Mouse (Mus musculus) heart, adult 8-10 months (tissue): ENCODE results near the gene Ppp1r3e. TPM values are rescaled to one million over a fixed set of nuclear protein-coding genes. Genes with fewer than 3 reads are reported as not detected.

Experiments
- total RNA-seq, 4 experiments: library from RNA; stranded (reverse); gene quantifications; 2 replicates each; pipeline ENCODE4 v1.2.4; 2022

The Ppp1r3e gene
- total RNA-seq, 4 experiments from 2014 or later, result 2.9 to 4.2 (median 3.3) TPM

Other genes starting within 250 kb of the Ppp1r3e start
- not detected for gene Gm17606, start 236.6 kb downstream of the Ppp1r3e start, total RNA-seq
- gene Cdh24, start 236.2 kb downstream of the Ppp1r3e start, total RNA-seq, result under 1 TPM; 0.08 to 0.57 (median 0.12) TPM
- 10 to 100 TPM; 12.9 to 15.3 (median 13.3) TPM for gene 1700123O20Rik, start 191.3 kb downstream of the Ppp1r3e start, total RNA-seq
- 10 to 100 TPM; 63.8 to 81.1 (median 74.3) TPM for gene Acin1, start 190.6 kb downstream of the Ppp1r3e start, total RNA-seq
- gene Gm29776, start 178.7 kb downstream of the Ppp1r3e start, total RNA-seq, result not detected
- gene Cebpe, start 165.4 kb downstream of the Ppp1r3e start, total RNA-seq, result not detected
- gene Slc7a8, start 95.6 kb downstream of the Ppp1r3e start, total RNA-seq, result 1 to 10 TPM; 1.5 to 2.3 (median 2.0) TPM
- under 1 TPM in 3 of 4 experiments, not detected in 1; 0.25 to 0.49 (median 0.38) TPM for gene Rnf212b, start 63.4 kb downstream of the Ppp1r3e start, total RNA-seq
- 1 to 10 TPM; 6.4 to 9.8 (median 7.5) TPM for gene Homez, start 6.6 kb downstream of the Ppp1r3e start, total RNA-seq
- gene Bcl2l2, start 5.8 kb upstream of the Ppp1r3e start, total RNA-seq, result 10 to 100 TPM; 44.7 to 52.4 (median 45.5) TPM
- 10 to 100 TPM in 1 of 4 experiments, 1 to 10 TPM in 3; 3.4 to 11.8 (median 7.9) TPM for gene Gm20521, start 5.9 kb upstream of the Ppp1r3e start, total RNA-seq
- gene Pabpn1, start 14.9 kb upstream of the Ppp1r3e start, total RNA-seq, result 10 to 100 TPM; 37.3 to 54.4 (median 50.2) TPM
- 1 to 10 TPM; 1.7 to 3.6 (median 2.6) TPM for gene Slc22a17, start 35.6 kb upstream of the Ppp1r3e start, total RNA-seq
- gene Efs, start 48.6 kb upstream of the Ppp1r3e start, total RNA-seq, result 1 to 10 TPM; 1.6 to 2.6 (median 2.2) TPM
- gene Il25, start 55.1 kb upstream of the Ppp1r3e start, total RNA-seq, result not detected
- 1 to 10 TPM in 1 of 4 experiments, under 1 TPM in 1, not detected in 2; 0.41 to 1.2 TPM for gene Cmtm5, start 58.7 kb upstream of the Ppp1r3e start, total RNA-seq
- gene Myh6, start 89.4 kb upstream of the Ppp1r3e start, total RNA-seq, result over 10,000 TPM; 18,156 to 23,973 (median 22,335) TPM
- not detected for gene Gm17428, start 99.4 kb upstream of the Ppp1r3e start, total RNA-seq
- 1,000 to 10,000 TPM; 1,453 to 2,519 (median 2,136) TPM for gene Myh7, start 117.1 kb upstream of the Ppp1r3e start, total RNA-seq
- gene Ngdn, start 137.9 kb upstream of the Ppp1r3e start, total RNA-seq, result 10 to 100 TPM; 22.3 to 31.5 (median 25.9) TPM
- gene Zfhx2, start 214.8 kb upstream of the Ppp1r3e start, total RNA-seq, result 1 to 10 TPM; 4.8 to 5.6 (median 4.9) TPM
- gene Thtpa, start 217.2 kb upstream of the Ppp1r3e start, total RNA-seq, result 10 to 100 TPM; 11.5 to 17.0 (median 14.0) TPM
- 1 to 10 TPM; 2.7 to 4.5 (median 4.1) TPM for gene Ap1g2, start 229.0 kb upstream of the Ppp1r3e start, total RNA-seq
- under 1 TPM in 3 of 4 experiments, not detected in 1; 0.09 to 0.17 (median 0.09) TPM for gene Jph4, start 239.4 kb upstream of the Ppp1r3e start, total RNA-seq